Mouse (Mus musculus) heart, postnatal 0 days (tissue): Measurements from ENCODE around the gene Hopx. TPM values are rescaled to one million over a fixed set of nuclear protein-coding genes. Genes with fewer than 3 reads are reported as not detected.
A peak's percentile ranks its signal among the peaks of the same experiment; 100 is the strongest.

ENCODE experiments used
- ATAC-seq: fragments of 200-750 bp; cut with Nextera tagmentation; 2 replicates; pipeline ENCODE4 v1.8.0; 2017; ENCODE audit warnings: low read depth, moderate number of reproducible peaks, moderate library complexity; ENCODE audit not compliant: insufficient read depth
- DNase-seq: peaks from one replicate; pipeline ENCODE4 v3.0.0-alpha.2; 2016; ENCODE audit warnings: low spot score
- H3K27ac ChIP-seq: fragments of 300-500 bp; sonication (generic); 2 replicates; pipeline ENCODE4 v1.5.1; 2014; ENCODE audit warnings: low read depth, mild to moderate bottlenecking
- H3K27me3 ChIP-seq: fragments of 300-500 bp; sonication (generic); 2 replicates; pipeline ENCODE4 v1.6.1; 2014; ENCODE audit warnings: low read length, mixed read lengths; ENCODE audit not compliant: control insufficient read depth, insufficient read depth
- H3K36me3 ChIP-seq: fragments of 300-500 bp; sonication (generic); replicated peaks from 2 replicates; pipeline ENCODE4 v1.6.1; 2014; ENCODE audit warnings: low read length, mixed read lengths; ENCODE audit not compliant: control insufficient read depth, insufficient read depth
- H3K4me1 ChIP-seq: fragments of 300-500 bp; sonication (generic); 2 replicates; pipeline ENCODE4 v1.6.1; 2014; ENCODE audit warnings: antibody characterized with exemption; ENCODE audit not compliant: control insufficient read depth, insufficient read depth
- H3K4me2 ChIP-seq: fragments of 300-500 bp; sonication (generic); 2 replicates; pipeline ENCODE4 v1.6.1; 2014; ENCODE audit warnings: low read depth, mild to moderate bottlenecking, low read length, moderate library complexity
- H3K4me3 ChIP-seq: fragments of 300-500 bp; sonication (generic); 2 replicates; pipeline ENCODE4 v1.5.1; 2014; ENCODE audit warnings: low read depth, low read length
- H3K9ac ChIP-seq: fragments of 300-500 bp; sonication (generic); replicated peaks from 2 replicates; pipeline ENCODE4 v1.6.1; 2014; ENCODE audit warnings: low read depth, low read length, mixed read lengths
- H3K9me3 ChIP-seq: fragments of 300-500 bp; sonication (generic); replicated peaks from 2 replicates; pipeline ENCODE4 v1.6.1; 2016; ENCODE audit warnings: low read length; ENCODE audit not compliant: control insufficient read depth
- CTCF ChIP-seq: IDR thresholded peaks from 2 replicates; pipeline ENCODE4 v1.5.1; 2016; ENCODE audit warnings: antibody characterized with exemption, control low read depth, low read depth
- EP300 ChIP-seq: IDR thresholded peaks from 2 replicates; pipeline ENCODE4 v1.6.1; 2016; ENCODE audit warnings: antibody characterized with exemption, low read depth
- WGBS: fragments of 180-500 bp; shearing (Covaris S2); extraction: QIAGEN DNeasy Blood & Tissue Kit; methylation state at CpG from one replicate; pipeline ENCODE4 v1.1.7; 2014; 5-methylcytosine and 5-hydroxymethylcytosine counted together
- polyA plus RNA-seq: library from polyadenylated mRNA; unstranded; fragments of >200 nt; fragmentation: Nextera tagmentation; extraction: Ambion mirVana; gene quantifications from 2 replicates; pipeline ENCODE4 v1.2.1, GENCODE M21; 2015
- total RNA-seq: library from RNA; depleted of rRNA; stranded (reverse); fragments of >200 nt; gene quantifications from 2 replicates; pipeline ENCODE4 v1.2.3, GENCODE M21; 2014; ENCODE audit warnings: low replicate concordance

Hopx gene
- total and polyA plus RNA-seq, 2 experiments from 2014 or later: 41.0 to 558 TPM

DNA sequence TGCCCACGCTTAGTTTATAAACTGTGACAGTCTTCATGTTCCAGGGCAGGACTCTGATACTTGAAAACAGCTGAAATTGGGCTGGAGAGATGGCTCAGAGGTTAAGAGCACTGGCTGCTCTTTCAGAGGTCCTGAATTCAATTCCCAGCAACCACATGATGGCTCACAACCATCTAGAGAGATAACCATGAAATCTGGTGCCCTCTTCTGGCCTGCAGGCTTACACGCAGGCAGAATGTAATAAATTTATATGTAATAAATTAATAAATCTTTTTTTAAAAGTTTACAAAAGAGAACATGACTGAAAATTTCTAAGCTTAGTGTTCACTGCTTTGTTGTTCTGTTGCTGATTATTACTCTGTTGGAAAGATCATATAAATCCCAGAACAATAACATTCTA is 43.9 kb downstream of the Hopx start:
- no peaks in the 10 kb centered on the region for H3K27me3 ChIP-seq
- no peak overlapping the region for H3K4me2 ChIP-seq
- H3K4me1 ChIP-seq: peaks cover 31% of the 10 kb centered on the region
- ATAC-seq (no peak), DNase-seq (no peak)
- no peaks in the 10 kb centered on the region for H3K36me3 ChIP-seq
- no peak overlapping the region for H3K9ac ChIP-seq
- 0 out of 2 replicates have a peak, but pooled peaks cover 4% of the 10 kb centered on the region for H3K9me3 ChIP-seq
- TF ChIP-seq EP300 (no peak), CTCF (no peak)
- H3K27ac ChIP-seq: no peak overlapping the region
- no peak overlapping the region for H3K4me3 ChIP-seq
- WGBS: 85% methylated on average over 2 of the region's 2 CpGs

DNA sequence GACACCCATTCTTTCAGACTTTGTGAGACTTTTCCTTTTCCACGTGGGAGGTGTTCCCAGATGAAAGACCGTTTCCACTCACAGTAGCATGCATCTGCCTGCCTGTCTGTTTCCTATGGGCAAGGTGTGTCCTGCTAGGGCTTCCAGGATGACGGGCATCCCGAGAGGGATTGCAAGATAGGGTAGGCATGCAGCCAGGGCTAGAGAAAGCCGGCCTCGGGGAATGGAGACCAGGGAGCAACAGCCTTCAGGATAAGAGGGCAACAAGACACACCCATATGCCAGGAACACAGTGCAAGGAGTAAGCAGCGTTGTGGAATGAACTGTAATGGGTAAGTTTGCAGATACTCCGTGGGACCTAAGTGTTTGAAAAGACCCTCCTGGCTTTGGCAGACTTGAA is 47.6 kb downstream of the Hopx start:
- H3K27me3 ChIP-seq: no peaks in the 10 kb centered on the region
- no peak for DNase-seq
- peaks cover 8% of the 10 kb centered on the region for H3K4me1 ChIP-seq
- WGBS: 34% methylated on average over 8 of the region's 8 CpGs
- TF ChIP-seq CTCF: no peak
- no peak for ATAC-seq
- no peak overlapping the region for H3K9ac ChIP-seq
- no peak overlapping the region for H3K27ac ChIP-seq
- no peaks in the 10 kb centered on the region for H3K36me3 ChIP-seq
- H3K4me2 ChIP-seq: no peak overlapping the region
- 0 out of 2 replicates have a peak, but pooled peaks cover 4% of the 10 kb centered on the region for H3K9me3 ChIP-seq
- no peak overlapping the region for H3K4me3 ChIP-seq

DNA sequence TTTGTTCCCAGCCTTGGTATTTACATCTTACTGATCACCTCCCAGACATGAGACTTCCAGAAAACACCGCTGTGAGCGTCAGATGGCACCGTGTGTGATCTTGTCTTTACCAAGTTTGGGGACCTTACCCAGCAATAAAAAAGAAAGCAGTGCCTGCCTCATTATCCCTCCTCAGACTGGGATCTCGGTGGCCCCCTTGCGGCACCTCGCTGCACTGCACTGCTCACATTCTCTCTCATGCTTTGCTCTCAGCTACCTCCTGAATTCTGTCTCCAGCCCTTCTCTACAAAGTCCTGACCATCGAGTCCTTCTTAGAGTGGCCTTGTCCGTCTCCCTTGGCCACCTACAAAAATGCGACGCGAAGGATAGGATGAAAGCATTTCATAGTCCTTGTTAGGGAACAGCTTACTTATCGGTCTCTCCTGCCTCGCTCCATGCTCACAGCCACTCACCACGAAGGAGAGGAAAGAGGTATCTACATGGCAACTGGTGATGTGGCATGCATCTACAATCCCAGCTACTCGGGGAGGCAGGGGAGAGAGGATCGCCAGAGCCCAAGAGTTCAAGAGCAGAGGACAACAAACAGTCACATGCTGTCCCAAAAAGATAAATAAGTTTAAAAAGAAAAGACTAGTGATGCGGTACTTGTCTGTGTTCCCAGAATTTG is 53.4 kb downstream of the Hopx start:
- 27% methylated on average over 17 of the region's 17 CpGs for WGBS
- Histone ChIP-seq H3K9me3 (no peaks in the 10 kb centered on the region), H3K27ac (no peak overlapping the region), H3K9ac (no peak overlapping the region), H3K4me1 (no peaks in the 10 kb centered on the region), H3K27me3 (no peaks in the 10 kb centered on the region), H3K36me3 (no peaks in the 10 kb centered on the region), H3K4me3 (no peak overlapping the region), H3K4me2 (peak overlapping the region; percentile 12; the same call in 1 of the 2 replicates)
- no peak for DNase-seq
- TF ChIP-seq EP300 (no peak), CTCF (peak; percentile 66)
- ATAC-seq: no peak

DNA sequence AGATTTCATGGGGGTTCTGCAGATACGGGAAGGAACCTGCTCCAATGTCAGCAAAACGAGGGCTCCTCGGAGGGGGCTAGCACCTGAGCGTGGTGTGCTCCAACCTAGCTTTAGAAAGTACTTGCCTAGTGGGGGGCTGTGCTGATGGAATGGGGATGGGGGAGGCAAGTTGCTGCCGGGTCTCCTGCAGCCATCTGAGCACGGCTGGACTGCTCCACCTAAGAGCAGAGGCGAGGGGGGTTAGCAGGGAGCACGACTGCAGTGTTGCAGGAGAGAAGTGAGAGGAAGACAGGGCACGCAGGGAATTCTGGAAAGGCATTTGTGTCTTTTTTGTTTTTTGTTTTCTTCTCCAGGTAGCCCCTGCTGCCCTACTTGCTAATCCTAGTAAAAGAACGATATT is 54.6 kb downstream of the Hopx start:
- H3K9ac ChIP-seq: no peak overlapping the region
- H3K27me3 ChIP-seq: no peaks in the 10 kb centered on the region
- TF ChIP-seq EP300: no peak
- no peak for TF ChIP-seq CTCF
- no peak overlapping the region for H3K4me3 ChIP-seq
- no peak overlapping the region for H3K4me2 ChIP-seq
- DNase-seq (no peak), ATAC-seq (no peak)
- no peaks in the 10 kb centered on the region for H3K9me3 ChIP-seq
- 43% methylated on average over 10 of the region's 10 CpGs for WGBS
- no peaks in the 10 kb centered on the region for H3K36me3 ChIP-seq
- no peaks in the 10 kb centered on the region for H3K4me1 ChIP-seq
- H3K27ac ChIP-seq: no peak overlapping the region

DNA sequence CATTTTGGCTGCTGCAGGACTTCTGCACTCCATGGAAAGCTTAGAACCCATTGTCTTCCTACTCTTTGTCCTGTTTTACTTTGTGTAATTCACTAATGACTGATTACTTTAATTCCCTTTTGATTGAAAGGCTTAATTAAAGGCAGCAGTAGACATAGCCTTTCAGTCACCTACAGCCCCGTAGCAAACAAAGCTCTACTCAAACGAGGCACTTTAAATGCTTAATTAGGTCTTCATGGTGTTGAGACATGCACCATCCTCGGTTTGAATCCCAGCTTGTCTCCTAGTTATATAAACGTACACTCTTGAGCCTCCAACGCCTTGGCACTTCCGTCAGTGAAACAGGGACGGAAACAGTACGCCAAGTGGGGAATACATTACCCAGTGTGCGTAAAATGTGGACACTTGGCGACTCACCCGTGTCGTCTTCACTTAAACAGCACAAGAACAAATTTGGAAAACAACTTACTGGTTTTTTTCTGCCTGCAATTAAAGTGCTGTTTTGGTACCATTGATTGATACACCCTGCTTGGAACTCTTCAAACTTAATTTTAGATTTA is 58.0 kb downstream of the Hopx start:
- H3K9me3 ChIP-seq: 0 out of 2 replicates have a peak, but pooled peaks cover 8% of the 10 kb centered on the region
- 85% methylated on average over 12 of the region's 12 CpGs for WGBS
- H3K36me3 ChIP-seq: no peaks in the 10 kb centered on the region
- no peak overlapping the region for H3K9ac ChIP-seq
- no peaks in the 10 kb centered on the region for H3K27me3 ChIP-seq
- no peak overlapping the region for H3K27ac ChIP-seq
- no peak for ATAC-seq
- no peaks in the 10 kb centered on the region for H3K4me1 ChIP-seq
- no peak overlapping the region for H3K4me3 ChIP-seq
- H3K4me2 ChIP-seq: no peak overlapping the region
- DNase-seq: no peak
- no peak for TF ChIP-seq EP300
- TF ChIP-seq CTCF: no peak

DNA sequence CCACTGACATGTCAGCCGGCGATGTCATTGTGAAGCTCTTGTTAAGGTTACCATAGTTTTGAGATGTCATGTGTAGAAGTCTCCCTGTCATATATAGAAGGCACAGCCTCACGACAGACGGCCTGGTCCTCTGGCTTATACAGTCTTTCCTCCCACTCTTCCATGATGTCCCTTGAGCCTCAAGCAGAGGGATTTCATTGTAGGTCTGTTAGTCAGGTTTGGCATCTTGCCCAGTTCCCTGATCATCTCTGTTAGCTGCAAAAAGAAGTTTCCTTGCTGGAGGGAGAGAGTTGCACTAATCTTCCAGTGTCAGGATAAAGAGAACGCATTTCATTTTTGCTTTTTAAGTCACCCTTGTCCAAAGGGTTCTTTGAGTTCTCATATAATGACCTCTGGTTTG is 62.3 kb downstream of the Hopx start:
- no peaks in the 10 kb centered on the region for H3K36me3 ChIP-seq
- H3K27me3 ChIP-seq: no peaks in the 10 kb centered on the region
- H3K9me3 ChIP-seq: 0 out of 2 replicates have a peak, but pooled peaks cover 8% of the 10 kb centered on the region
- no peaks in the 10 kb centered on the region for H3K4me1 ChIP-seq
- H3K9ac ChIP-seq: no peak overlapping the region
- WGBS: 74% methylated on average over 5 of the region's 5 CpGs
- H3K27ac ChIP-seq: no peak overlapping the region
- DNase-seq (no peak), ATAC-seq (no peak)
- no peak overlapping the region for H3K4me2 ChIP-seq
- no peak for TF ChIP-seq CTCF
- no peak for TF ChIP-seq EP300
- no peak overlapping the region for H3K4me3 ChIP-seq
